Mouse (Mus musculus): ENCODE measurements around the gene Zfp36l1. TPM values are rescaled to one million over a fixed set of nuclear protein-coding genes. Genes with fewer than 3 reads are reported as not detected.
A peak's percentile ranks its signal among the peaks of the same experiment; 100 is the strongest.

Zfp36l1 gene
- total and polyA plus RNA-seq, 2 experiments from 2014 or later, result 24.1 to 37.0 TPM

- no peak overlapping the region for H3K9ac ChIP-seq
- WGBS, result 84% methylated on average over 11 of the region's 11 CpGs
- no peak for TF ChIP-seq CTCF (IDR thresholded peaks at IDR 0.05; ENCODE audit: low read depth)
- no peak overlapping the region for H3K4me3 ChIP-seq (ENCODE audit: low read depth, low read length)
- DNase-seq, result no peak
- H3K4me1 ChIP-seq (ENCODE audit: insufficient read depth), result peaks cover 8% of the 10 kb centered on the region
- no peaks in the 10 kb centered on the region for H3K9me3 ChIP-seq (ENCODE audit: low read length)
- no peak for ATAC-seq
- H3K4me2 ChIP-seq (ENCODE audit: low read depth), result no peak overlapping the region
- no peaks in the 10 kb centered on the region for H3K36me3 ChIP-seq (ENCODE audit: insufficient read depth)
- H3K27ac ChIP-seq (ENCODE audit: low read depth, low read length), result no peak overlapping the region
- H3K27me3 ChIP-seq (ENCODE audit: insufficient read depth, low read length), result no peaks in the 10 kb centered on the region
Measured at GRCm38 (mm10) chr12:80147563-80148214, 34.9 kb upstream of the Zfp36l1 start.

- no peaks in the 10 kb centered on the region for H3K36me3 ChIP-seq (ENCODE audit: insufficient read depth)
- no peak overlapping the region for H3K4me3 ChIP-seq (ENCODE audit: low read depth, low read length)
- WGBS, result 44% methylated on average over 21 of the region's 21 CpGs
- no peak overlapping the region; the same call in 1 of the 2 replicates for H3K9ac ChIP-seq
- no peaks in the 10 kb centered on the region for H3K9me3 ChIP-seq (ENCODE audit: low read length)
- H3K4me2 ChIP-seq (ENCODE audit: low read depth), result no peak overlapping the region
- no peaks in the 10 kb centered on the region for H3K27me3 ChIP-seq (ENCODE audit: insufficient read depth, low read length)
- H3K4me1 ChIP-seq (ENCODE audit: insufficient read depth), result peaks cover 8% of the 10 kb centered on the region
- DNase-seq (peak; percentile 86), ATAC-seq (peak; percentile 71)
- 0 out of 2 replicates have a peak overlapping the region, but pooled peaks have one; percentile 40 for H3K27ac ChIP-seq (ENCODE audit: low read depth, low read length)
- TF ChIP-seq CTCF (IDR thresholded peaks at IDR 0.05; ENCODE audit: low read depth), result peak; percentile 87
Measured at GRCm38 (mm10) chr12:80146227-80147223, 33.7 kb upstream of the Zfp36l1 start.

- Histone ChIP-seq H3K36me3 (ENCODE audit: insufficient read depth) (no peaks in the 10 kb centered on the region), H3K9ac (no peak overlapping the region), H3K27ac (ENCODE audit: low read depth, low read length) (no peak overlapping the region), H3K4me2 (ENCODE audit: low read depth) (no peak overlapping the region), H3K4me3 (ENCODE audit: low read depth, low read length) (no peak overlapping the region), H3K4me1 (ENCODE audit: insufficient read depth) (peaks cover 8% of the 10 kb centered on the region), H3K9me3 (ENCODE audit: low read length) (no peaks in the 10 kb centered on the region), H3K27me3 (ENCODE audit: insufficient read depth, low read length) (no peaks in the 10 kb centered on the region)
- WGBS, result 14% methylated on average over 8 of the region's 8 CpGs
- ATAC-seq (no peak), DNase-seq (no peak)
- no peak for TF ChIP-seq CTCF (IDR thresholded peaks at IDR 0.05; ENCODE audit: low read depth)
Measured at GRCm38 (mm10) chr12:80145365-80145764, 32.6 kb upstream of the Zfp36l1 start.

- Histone ChIP-seq H3K4me2 (ENCODE audit: low read depth) (no peak overlapping the region), H3K4me3 (ENCODE audit: low read depth, low read length) (no peak overlapping the region), H3K27me3 (ENCODE audit: insufficient read depth, low read length) (no peaks in the 10 kb centered on the region), H3K9me3 (ENCODE audit: low read length) (no peaks in the 10 kb centered on the region), H3K27ac (ENCODE audit: low read depth, low read length) (no peak overlapping the region), H3K4me1 (ENCODE audit: insufficient read depth) (peaks cover 8% of the 10 kb centered on the region), H3K9ac (no peak overlapping the region), H3K36me3 (ENCODE audit: insufficient read depth) (no peaks in the 10 kb centered on the region)
- ATAC-seq (no peak), DNase-seq (no peak)
- TF ChIP-seq CTCF (IDR thresholded peaks at IDR 0.05; ENCODE audit: low read depth), result no peak
- WGBS, result 56% methylated on average over 3 of the region's 3 CpGs
Measured at GRCm38 (mm10) chr12:80144846-80145245, 32.0 kb upstream of the Zfp36l1 start.

GRCm38 (mm10) chr12:80141470-80141869 is 28.7 kb upstream of the Zfp36l1 start:
- Histone ChIP-seq H3K9me3 (ENCODE audit: low read length) (no peaks in the 10 kb centered on the region), H3K9ac (no peak overlapping the region), H3K27me3 (ENCODE audit: insufficient read depth, low read length) (no peaks in the 10 kb centered on the region), H3K27ac (ENCODE audit: low read depth, low read length) (no peak overlapping the region), H3K4me1 (ENCODE audit: insufficient read depth) (peaks cover 8% of the 10 kb centered on the region), H3K4me2 (ENCODE audit: low read depth) (no peak overlapping the region), H3K4me3 (ENCODE audit: low read depth, low read length) (no peak overlapping the region), H3K36me3 (ENCODE audit: insufficient read depth) (no peaks in the 10 kb centered on the region)
- 22% methylated on average over 7 of the region's 7 CpGs for WGBS
- TF ChIP-seq CTCF (IDR thresholded peaks at IDR 0.05; ENCODE audit: low read depth), result peak; percentile 88
- DNase-seq (peak; percentile 75), ATAC-seq (peak; percentile 56; the same call in 1 of the 2 replicates)

GRCm38 (mm10) chr12:80141011-80141410 is 28.2 kb upstream of the Zfp36l1 start:
- no peak for ATAC-seq
- no peak for TF ChIP-seq CTCF (IDR thresholded peaks at IDR 0.05; ENCODE audit: low read depth)
- no peak overlapping the region for H3K4me3 ChIP-seq (ENCODE audit: low read depth, low read length)
- no peak for DNase-seq
- H3K9ac ChIP-seq, result no peak overlapping the region
- peaks cover 6% of the 10 kb centered on the region for H3K4me1 ChIP-seq (ENCODE audit: insufficient read depth)
- H3K27me3 ChIP-seq (ENCODE audit: insufficient read depth, low read length), result no peaks in the 10 kb centered on the region
- H3K36me3 ChIP-seq (ENCODE audit: insufficient read depth), result no peaks in the 10 kb centered on the region
- no peaks in the 10 kb centered on the region for H3K9me3 ChIP-seq (ENCODE audit: low read length)
- WGBS, result 87% methylated on average over 8 of the region's 8 CpGs
- H3K27ac ChIP-seq (ENCODE audit: low read depth, low read length), result no peak overlapping the region
- H3K4me2 ChIP-seq (ENCODE audit: low read depth), result no peak overlapping the region

- no peak overlapping the region for H3K9ac ChIP-seq
Measured at GRCm38 (mm10) chr12:80137744-80138143, 24.9 kb upstream of the Zfp36l1 start.

More at GRCm38 (mm10) chr12:80137744-80138143, 24.9 kb upstream of the Zfp36l1 start:
- no peaks in the 10 kb centered on the region for H3K27me3 ChIP-seq (ENCODE audit: insufficient read depth, low read length)
- H3K36me3 ChIP-seq (ENCODE audit: insufficient read depth), result no peaks in the 10 kb centered on the region
- WGBS, result 62% methylated on average over 1 of the region's 1 CpGs
- no peak for DNase-seq
- H3K4me3 ChIP-seq (ENCODE audit: low read depth, low read length), result no peak overlapping the region
- no peak for ATAC-seq
- no peaks in the 10 kb centered on the region for H3K9me3 ChIP-seq (ENCODE audit: low read length)
- no peaks in the 10 kb centered on the region for H3K4me1 ChIP-seq (ENCODE audit: insufficient read depth)
- no peak for TF ChIP-seq CTCF (IDR thresholded peaks at IDR 0.05; ENCODE audit: low read depth)
- H3K27ac ChIP-seq (ENCODE audit: low read depth, low read length), result no peak overlapping the region
- H3K4me2 ChIP-seq (ENCODE audit: low read depth), result no peak overlapping the region

All from forebrain, postnatal 0 days (tissue).